Mouse (Mus musculus): ENCODE data around the gene Cyp2a5.
"Not testable (repeated sequence)": the region's sequence is repeated elsewhere in the genome, so short reads cannot be mapped to it uniquely, and the experiment has no call there.

GRCm38 (mm10) chr7:26843400-26843799, 8.3 kb downstream of the Cyp2a5 start:
- not testable (repeated sequence) for TF ChIP-seq CTCF, POLR2A (IDR thresholded peaks at IDR 0.05; ENCODE audit: insufficient read depth, low read depth, low read length)
